ENCODE assay signal across 8 mouse cellular contexts in genomic region chr1:154725356-154726320, GRCm38 (mm10).
DNase-seq lines count a peak whose midpoint lies in the region; ATAC-seq lines count a peak whose summit lies in the region.

No protein-coding gene starts in this region.

- intact Hi-C loops in heart, postnatal 14 days (cut with DNase I), result no loop called here

- H3K4me2 ChIP-seq in heart, embryonic 15.5 days, result peak overlapping the region; percentile 66
- peak overlapping the region; percentile 85 for H3K4me2 ChIP-seq in hindbrain, embryonic 13.5 days
- H3K4me2 ChIP-seq in midbrain, embryonic 16.5 days (ENCODE audit: low read length), result peak overlapping the region; percentile 80

- H3K36me3 ChIP-seq in heart, embryonic 15.5 days, result no peaks in the 10 kb centered on the region
- H3K36me3 ChIP-seq in hindbrain, embryonic 13.5 days, result no peaks in the 10 kb centered on the region
- no peaks in the 10 kb centered on the region for H3K36me3 ChIP-seq in midbrain, embryonic 16.5 days (ENCODE audit: control insufficient read depth, insufficient read depth, low read length)

- WGBS in heart, embryonic 15.5 days, result 22% methylated on average over 35 of the region's 35 CpGs
- WGBS in hindbrain, embryonic 13.5 days, result 19% methylated on average over 35 of the region's 35 CpGs
- 17% methylated on average over 35 of the region's 35 CpGs for WGBS in midbrain, embryonic 16.5 days

- peak overlapping the region; percentile 40; the same call in 1 of the 2 replicates for H3K4me3 ChIP-seq in heart, embryonic 15.5 days
- H3K4me3 ChIP-seq in hindbrain, embryonic 13.5 days, result peak overlapping the region; percentile 56
- H3K4me3 ChIP-seq in midbrain, embryonic 16.5 days (ENCODE audit: low read depth, low read length), result peak overlapping the region; percentile 62

- H3K27ac ChIP-seq in heart, embryonic 15.5 days, result no peak overlapping the region
- H3K27ac ChIP-seq in hindbrain, embryonic 13.5 days, result peak overlapping the region; percentile 48; the same call in 1 of the 2 replicates
- peak overlapping the region; percentile 76 for H3K27ac ChIP-seq in midbrain, embryonic 16.5 days (ENCODE audit: low read length)

- H3K9me3 ChIP-seq in heart, embryonic 15.5 days (replicated peaks), result no peaks in the 10 kb centered on the region
- no peaks in the 10 kb centered on the region for H3K9me3 ChIP-seq in hindbrain, embryonic 13.5 days
- no peaks in the 10 kb centered on the region for H3K9me3 ChIP-seq in midbrain, embryonic 16.5 days (replicated peaks; ENCODE audit: control insufficient read depth, low read length, poor library complexity, severe bottlenecking)

- H3K27me3 ChIP-seq in heart, embryonic 15.5 days, result peaks cover 81% of the 10 kb centered on the region
- H3K27me3 ChIP-seq in hindbrain, embryonic 13.5 days, result peaks cover 41% of the 10 kb centered on the region
- H3K27me3 ChIP-seq in midbrain, embryonic 16.5 days (ENCODE audit: control insufficient read depth, insufficient read depth, low read depth, low read length), result peaks cover 6% of the 10 kb centered on the region

- H3K9ac ChIP-seq in heart, embryonic 15.5 days, result no peak overlapping the region
- peak overlapping the region; percentile 76 for H3K9ac ChIP-seq in hindbrain, embryonic 13.5 days
- H3K9ac ChIP-seq in midbrain, embryonic 16.5 days (ENCODE audit: low read depth, low read length), result peak overlapping the region; percentile 79

- peaks cover 11% of the 10 kb centered on the region for H3K4me1 ChIP-seq in heart, embryonic 15.5 days (replicated peaks)
- peaks cover 42% of the 10 kb centered on the region for H3K4me1 ChIP-seq in hindbrain, embryonic 13.5 days (replicated peaks)
- H3K4me1 ChIP-seq in midbrain, embryonic 16.5 days (ENCODE audit: control insufficient read depth, insufficient read depth, low read length), result peaks cover 25% of the 10 kb centered on the region

- no peak for ATAC-seq in heart, embryonic 15.5 days (replicated peaks; ENCODE audit: insufficient number of reproducible peaks, insufficient read depth, low FRiP score, low read depth)
- ATAC-seq in hindbrain, embryonic 13.5 days (ENCODE audit: low FRiP score), result 0 out of 2 replicates have a peak, but pooled peaks have one; percentile 29
- ATAC-seq in midbrain, embryonic 16.5 days, result 0 out of 2 replicates have a peak, but pooled peaks have one; percentile 33
- ATAC-seq in monocyte, adult 5-6 weeks (replicated peaks; ENCODE audit: insufficient number of reproducible peaks, low FRiP score, low TSS enrichment, poor library complexity, severe bottlenecking), result no peak

- DNase-seq in heart, postnatal 14 days, result no peak
- peak; percentile 30 for DNase-seq in embryo, embryonic 11 days
- DNase-seq in frontal cortex, adult 2 months (ENCODE audit: extremely low spot score in 1 of 2, low spot score in 1 of 2), result no peak
- DNase-seq in B cell, adult 2 months, result no peak

Comparison
In these comparisons a context has a peak if more than half of its experiments do, and no peak if none do; other contexts are left out.
1. ATAC-seq: peak in hindbrain, embryonic 13.5 days (single experiment) and midbrain, embryonic 16.5 days (single experiment); none in heart, embryonic 15.5 days (single experiment) and monocyte, adult 5-6 weeks (single experiment).
2. Peak in every context shown above with its lines, with median percentiles within 50 percentile points of each other: H3K4me2 ChIP-seq and H3K4me3 ChIP-seq.